Mouse (Mus musculus): ENCODE results near the gene Gm45716. TPM values are rescaled to one million over a fixed set of nuclear protein-coding genes. Genes with fewer than 3 reads are reported as not detected.
"Not testable (repeated sequence)": the region's sequence is repeated elsewhere in the genome, so short reads cannot be mapped to it uniquely, and the experiment has no call there.

Gene Gm45716
- polyA plus RNA-seq, 1 experiment from 2014 or later, result 24.9 TPM

- H3K4me2 ChIP-seq (ENCODE audit: low read depth, low read length), result no peak overlapping the region
- WGBS, result 95% methylated on average over 5 of the region's 5 CpGs
Observed at GRCm38 (mm10) chr11:90280069-90280468, 92.6 kb downstream of the Gm45716 start.

GRCm38 (mm10) chr11:90281943-90282342 lies 94.5 kb downstream of the Gm45716 start:
- not testable (repeated sequence) for H3K27ac ChIP-seq (ENCODE audit: low read depth, low read length); H3K36me3 ChIP-seq (ENCODE audit: control insufficient read depth, insufficient read depth, low read length); H3K27me3 ChIP-seq (ENCODE audit: control insufficient read depth, insufficient read depth, low read length); H3K4me3 ChIP-seq (ENCODE audit: low read depth, low read length); H3K9ac ChIP-seq (replicated peaks; ENCODE audit: low read depth, low read length); H3K4me2 ChIP-seq (ENCODE audit: low read depth, low read length); ATAC-seq (ENCODE audit: low read depth); H3K4me1 ChIP-seq (ENCODE audit: control insufficient read depth, insufficient read depth, low read length); H3K9me3 ChIP-seq (ENCODE audit: control insufficient read depth, low read length)
- 86% methylated on average over 2 of the region's 2 CpGs for WGBS

More at GRCm38 (mm10) chr11:90280069-90280468, 92.6 kb downstream of the Gm45716 start:
- Histone ChIP-seq H3K4me1 (ENCODE audit: control insufficient read depth, insufficient read depth, low read length) (no peaks in the 10 kb centered on the region), H3K9me3 (ENCODE audit: control insufficient read depth, low read length) (no peaks in the 10 kb centered on the region), H3K4me3 (ENCODE audit: low read depth, low read length) (no peak overlapping the region), H3K27me3 (ENCODE audit: control insufficient read depth, insufficient read depth, low read length) (no peaks in the 10 kb centered on the region), H3K36me3 (ENCODE audit: control insufficient read depth, insufficient read depth, low read length) (peaks cover 6% of the 10 kb centered on the region; the same call in 1 of the 2 replicates), H3K9ac (replicated peaks; ENCODE audit: low read depth, low read length) (no peak overlapping the region), H3K27ac (ENCODE audit: low read depth, low read length) (no peak overlapping the region)
- ATAC-seq (ENCODE audit: low read depth), result no peak

GRCm38 (mm10) chr11:90283159-90283558 lies 95.7 kb downstream of the Gm45716 start:
- WGBS, result 79% methylated on average over 4 of the region's 4 CpGs
- Histone ChIP-seq H3K36me3 (ENCODE audit: control insufficient read depth, insufficient read depth, low read length) (no peaks in the 10 kb centered on the region), H3K4me1 (ENCODE audit: control insufficient read depth, insufficient read depth, low read length) (no peaks in the 10 kb centered on the region), H3K4me3 (ENCODE audit: low read depth, low read length) (no peak overlapping the region), H3K27me3 (ENCODE audit: control insufficient read depth, insufficient read depth, low read length) (no peaks in the 10 kb centered on the region), H3K27ac (ENCODE audit: low read depth, low read length) (no peak overlapping the region), H3K9ac (replicated peaks; ENCODE audit: low read depth, low read length) (no peak overlapping the region), H3K4me2 (ENCODE audit: low read depth, low read length) (no peak overlapping the region), H3K9me3 (ENCODE audit: control insufficient read depth, low read length) (no peaks in the 10 kb centered on the region)
- no peak for ATAC-seq (ENCODE audit: low read depth)

- WGBS, result 88% methylated on average over 6 of the region's 6 CpGs
- Histone ChIP-seq H3K9me3 (ENCODE audit: control insufficient read depth, low read length) (no peaks in the 10 kb centered on the region), H3K4me2 (ENCODE audit: low read depth, low read length) (no peak overlapping the region), H3K4me3 (ENCODE audit: low read depth, low read length) (no peak overlapping the region), H3K36me3 (ENCODE audit: control insufficient read depth, insufficient read depth, low read length) (no peaks in the 10 kb centered on the region), H3K27ac (ENCODE audit: low read depth, low read length) (no peak overlapping the region), H3K9ac (replicated peaks; ENCODE audit: low read depth, low read length) (no peak overlapping the region), H3K27me3 (ENCODE audit: control insufficient read depth, insufficient read depth, low read length) (no peaks in the 10 kb centered on the region), H3K4me1 (ENCODE audit: control insufficient read depth, insufficient read depth, low read length) (no peaks in the 10 kb centered on the region)
- no peak for ATAC-seq (ENCODE audit: low read depth)
Observed at GRCm38 (mm10) chr11:90283601-90284000, 96.1 kb downstream of the Gm45716 start.

- ATAC-seq (ENCODE audit: low read depth), result no peak
Observed at GRCm38 (mm10) chr11:90284079-90284478, 96.6 kb downstream of the Gm45716 start.

GRCm38 (mm10) chr11:90284623-90285022 lies 97.1 kb downstream of the Gm45716 start:
- 63% methylated on average over 4 of the region's 4 CpGs for WGBS
- Histone ChIP-seq H3K4me2 (ENCODE audit: low read depth, low read length) (no peak overlapping the region), H3K27me3 (ENCODE audit: control insufficient read depth, insufficient read depth, low read length) (no peaks in the 10 kb centered on the region), H3K4me3 (ENCODE audit: low read depth, low read length) (no peak overlapping the region), H3K36me3 (ENCODE audit: control insufficient read depth, insufficient read depth, low read length) (no peaks in the 10 kb centered on the region), H3K9ac (replicated peaks; ENCODE audit: low read depth, low read length) (no peak overlapping the region), H3K4me1 (ENCODE audit: control insufficient read depth, insufficient read depth, low read length) (no peaks in the 10 kb centered on the region), H3K9me3 (ENCODE audit: control insufficient read depth, low read length) (no peaks in the 10 kb centered on the region), H3K27ac (ENCODE audit: low read depth, low read length) (no peak overlapping the region)
- no peak for ATAC-seq (ENCODE audit: low read depth)

More at GRCm38 (mm10) chr11:90284079-90284478, 96.6 kb downstream of the Gm45716 start:
- H3K4me1 ChIP-seq (ENCODE audit: control insufficient read depth, insufficient read depth, low read length), result no peaks in the 10 kb centered on the region
- no peaks in the 10 kb centered on the region for H3K27me3 ChIP-seq (ENCODE audit: control insufficient read depth, insufficient read depth, low read length)
- H3K4me2 ChIP-seq (ENCODE audit: low read depth, low read length), result no peak overlapping the region
- no peak overlapping the region for H3K27ac ChIP-seq (ENCODE audit: low read depth, low read length)
- no peak overlapping the region for H3K9ac ChIP-seq (replicated peaks; ENCODE audit: low read depth, low read length)
- no peaks in the 10 kb centered on the region for H3K36me3 ChIP-seq (ENCODE audit: control insufficient read depth, insufficient read depth, low read length)
- no peaks in the 10 kb centered on the region for H3K9me3 ChIP-seq (ENCODE audit: control insufficient read depth, low read length)
- H3K4me3 ChIP-seq (ENCODE audit: low read depth, low read length), result no peak overlapping the region
- WGBS, result 68% methylated on average over 2 of the region's 2 CpGs

- 90% methylated on average over 6 of the region's 6 CpGs for whole genome bisulfite sequencing
- Histone ChIP-seq H3K9me3 (ENCODE audit: control insufficient read depth, low read length) (no peaks in the 10 kb centered on the region), H3K9ac (replicated peaks; ENCODE audit: low read depth, low read length) (no peak overlapping the region), H3K4me1 (ENCODE audit: control insufficient read depth, insufficient read depth, low read length) (no peaks in the 10 kb centered on the region), H3K27me3 (ENCODE audit: control insufficient read depth, insufficient read depth, low read length) (no peaks in the 10 kb centered on the region), H3K27ac (ENCODE audit: low read depth, low read length) (no peak overlapping the region), H3K36me3 (ENCODE audit: control insufficient read depth, insufficient read depth, low read length) (no peaks in the 10 kb centered on the region), H3K4me3 (ENCODE audit: low read depth, low read length) (no peak overlapping the region), H3K4me2 (ENCODE audit: low read depth, low read length) (no peak overlapping the region)
- ATAC-seq (ENCODE audit: low read depth), result no peak
Observed at GRCm38 (mm10) chr11:90286550-90287154, 99.2 kb downstream of the Gm45716 start.

- Histone ChIP-seq H3K9me3 (ENCODE audit: control insufficient read depth, low read length) (no peaks in the 10 kb centered on the region), H3K27me3 (ENCODE audit: control insufficient read depth, insufficient read depth, low read length) (no peaks in the 10 kb centered on the region), H3K9ac (replicated peaks; ENCODE audit: low read depth, low read length) (no peak overlapping the region), H3K4me2 (ENCODE audit: low read depth, low read length) (no peak overlapping the region), H3K4me1 (ENCODE audit: control insufficient read depth, insufficient read depth, low read length) (no peaks in the 10 kb centered on the region), H3K36me3 (ENCODE audit: control insufficient read depth, insufficient read depth, low read length) (no peaks in the 10 kb centered on the region), H3K27ac (ENCODE audit: low read depth, low read length) (no peak overlapping the region), H3K4me3 (ENCODE audit: low read depth, low read length) (no peak overlapping the region)
- ATAC-seq (ENCODE audit: low read depth), result no peak
- 64% methylated on average over 4 of the region's 4 CpGs for WGBS
Observed at GRCm38 (mm10) chr11:90291156-90291555, 103.7 kb downstream of the Gm45716 start.

- Histone ChIP-seq H3K27me3 (ENCODE audit: control insufficient read depth, insufficient read depth, low read length) (no peaks in the 10 kb centered on the region), H3K4me3 (ENCODE audit: low read depth, low read length) (no peak overlapping the region), H3K9me3 (ENCODE audit: control insufficient read depth, low read length) (no peaks in the 10 kb centered on the region), H3K27ac (ENCODE audit: low read depth, low read length) (no peak overlapping the region), H3K4me1 (ENCODE audit: control insufficient read depth, insufficient read depth, low read length) (no peaks in the 10 kb centered on the region), H3K36me3 (ENCODE audit: control insufficient read depth, insufficient read depth, low read length) (no peaks in the 10 kb centered on the region), H3K4me2 (ENCODE audit: low read depth, low read length) (no peak overlapping the region), H3K9ac (replicated peaks; ENCODE audit: low read depth, low read length) (no peak overlapping the region)
- ATAC-seq (ENCODE audit: low read depth), result no peak
Observed at GRCm38 (mm10) chr11:90292766-90293165, 105.3 kb downstream of the Gm45716 start.

Measured in neural tube, embryonic 14.5 days (tissue).